Mouse (Mus musculus) central nervous system, embryonic 11.5 days (tissue): Measurements from ENCODE around the gene Mest. TPM values are rescaled to one million over a fixed set of nuclear protein-coding genes. Genes with fewer than 3 reads are reported as not detected.

Experiments
- polyA plus RNA-seq: library from polyadenylated mRNA; depleted of rRNA; stranded (reverse); fragments of >200 nt; gene quantifications from 2 replicates; pipeline ENCODE4 v1.2.3, GENCODE M21; 2012; rRNA removed

The Mest gene
- polyA plus RNA-seq = 789 and 1,460 TPM in 2 replicates

DNA sequence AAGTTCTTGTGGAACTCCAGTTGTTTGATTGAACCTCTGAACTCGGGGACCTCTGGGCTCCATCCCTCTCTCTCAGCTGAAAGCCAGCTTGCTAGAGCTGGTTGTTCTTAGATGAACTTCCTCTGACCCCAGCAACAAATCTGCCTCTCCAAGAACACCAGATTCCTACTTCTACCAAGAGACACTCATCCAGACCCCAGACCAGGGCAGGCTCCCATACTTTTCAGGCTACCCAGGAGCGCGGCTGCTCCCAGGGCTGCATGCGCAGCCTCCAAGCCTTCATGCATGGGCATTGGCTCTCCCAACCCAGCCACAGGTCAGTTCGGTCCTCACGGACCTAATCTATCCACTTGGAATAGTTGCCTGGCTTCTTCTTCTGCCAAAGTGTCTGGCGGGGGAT, at the start of gene Mest:
Mest (plus strand) TSS at position 217 of the 400 bp plus-strand sequence.

DNA sequence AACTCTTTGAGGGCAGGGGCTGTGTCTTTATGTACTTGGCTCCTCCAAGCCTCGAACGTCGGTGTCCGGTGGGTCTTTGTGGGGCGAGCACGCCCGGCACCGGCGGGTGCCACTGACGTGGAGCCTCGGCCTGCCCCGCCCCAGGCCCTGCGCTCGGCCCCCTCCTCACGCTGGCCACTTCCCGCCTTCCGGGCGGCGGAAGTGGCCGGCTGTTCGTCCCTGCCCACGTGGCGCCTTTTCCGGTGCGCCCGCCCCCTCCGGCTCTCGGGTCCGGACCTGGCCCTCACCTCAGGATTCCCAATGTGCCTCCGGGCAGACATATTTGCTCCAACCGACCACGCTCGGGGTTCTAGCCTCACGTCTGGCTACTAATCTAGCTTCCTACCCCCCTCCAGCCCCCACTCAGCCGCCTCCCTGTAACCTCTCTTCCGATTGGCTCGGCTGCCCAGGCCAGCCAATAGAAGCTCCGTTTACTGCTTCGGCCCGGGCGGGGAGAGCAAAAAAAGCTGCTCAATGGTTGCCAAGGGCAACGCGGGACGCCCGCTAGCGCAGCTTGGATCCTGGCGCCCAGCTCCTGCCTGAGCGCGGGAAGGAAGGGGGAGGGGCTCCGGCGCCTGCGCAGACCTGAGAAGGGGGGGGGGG, 29.9 kb upstream of the Mest start, which contains the start of gene Cep41:
Cep41 (minus strand) TSS at position 400 of the 642 bp plus-strand sequence.

Other genes starting within 250 kb of the Mest start
- 25.4 and 53.3 TPM in 2 replicates for gene Tmem209, start 213.8 kb upstream of the Mest start, polyA plus RNA-seq
- gene Ssmem1, start 213.7 kb upstream of the Mest start, polyA plus RNA-seq = 0.22 and 0.26 TPM in 2 replicates
- gene Cpa2, start 182.0 kb upstream of the Mest start, polyA plus RNA-seq = 4.7 and 10.7 TPM in 2 replicates
- gene Cpa4, start 155.2 kb upstream of the Mest start, polyA plus RNA-seq = 1.2 and 2.8 TPM in 2 replicates
- gene Cpa5, start 112.5 kb upstream of the Mest start, polyA plus RNA-seq = 0.14 and 0.39 TPM in 2 replicates
- 0.30 and 0.78 TPM in 2 replicates for gene Cpa1, start 84.3 kb upstream of the Mest start, polyA plus RNA-seq
- gene Cep41, start 29.8 kb upstream of the Mest start, polyA plus RNA-seq = 24.7 and 25.8 TPM in 2 replicates
- gene Copg2, start 173.2 kb downstream of the Mest start, polyA plus RNA-seq = 41.3 and 52.2 TPM in 2 replicates
- gene Tsga13, start 192.0 kb downstream of the Mest start, polyA plus RNA-seq = 0.10 and 0.16 TPM in 2 replicates
- gene Klf14, start 235.5 kb downstream of the Mest start, polyA plus RNA-seq = 0.28 and 0.82 TPM in 2 replicates